21 mouse cellular contexts compared by ENCODE assay signal in genomic region chr11:60507281-60507680, GRCm38 (mm10). TPM values are rescaled to one million over a fixed set of nuclear protein-coding genes. Genes with fewer than 3 reads are reported as not detected.
DNase-seq lines count a peak whose midpoint lies in the region; ATAC-seq lines count a peak whose summit lies in the region.
"Had no signal": no experiment of that assay in that cellular context is flagged by ENCODE, and none has a peak within 500 bp of the region (broad histone marks: within the 10 kb centered on the region; RNA-seq: fewer than 3 reads in every experiment).

No protein-coding gene starts in this region.

- intact Hi-C loops in left cerebral cortex, postnatal 14 days (cut with DNase I), result no loop called here

- peak; percentile 34 for DNase-seq in cerebellum, adult 11 months
- peak; percentile 53 for DNase-seq in brain, adult 2 months (ENCODE audit: low read depth, low spot score)
- DNase-seq in cerebellum, adult 8-10 months, result peak; percentile 41
- peak; percentile 13 to 23 for DNase-seq in cerebellum, postnatal 14 days
- no peak for DNase-seq in adrenal gland, adult 8-10 months
- no peak for DNase-seq in left cerebral cortex, postnatal 14 days (ENCODE audit: low spot score in 2 of 2)
- DNase-seq: adrenal gland, postnatal 10 days; adrenal gland, postnatal 36 days; forebrain, postnatal 0 days; gastrocnemius, adult 2 months; gastrocnemius, postnatal 25 days; heart, adult 18-20 months; heart, postnatal 10 days; heart, postnatal 36 days; kidney, adult 11 months had no signal

- no peak; the same call in 1 of the 2 replicates for ATAC-seq in cerebellum, adult (ENCODE audit: insufficient number of reproducible peaks, low FRiP score, low TSS enrichment)
- no peak for ATAC-seq in monocyte, adult 5-6 weeks (replicated peaks; ENCODE audit: insufficient number of reproducible peaks, low FRiP score, low TSS enrichment, poor library complexity, severe bottlenecking)
- ATAC-seq: activated CD4-positive, CD25-positive, alpha-beta regulatory T cell, adult 4 months; forebrain, embryonic 14.5 days; forebrain, postnatal 0 days; hindbrain, embryonic 16.5 days; intestine, embryonic 15.5 days had no signal

RNA-seq across cellular contexts. Expression of gene Alkbh5, which starts 28.9 kb away (rescaled TPM):
- total RNA-seq in monocyte, adult 5-6 weeks (2017), result 26.6 to 33.2 TPM (median 29.5 TPM) in 3 replicates
- 100 to 1,000 TPM; 111 to 122 (median 113) TPM for total RNA-seq in adrenal gland, adult 8-10 months (2022)
- total RNA-seq in left cerebral cortex, postnatal 14 days (2021), result 10 to 100 TPM; 43.5 to 44.8 TPM

RNA-seq across cellular contexts. Expression of gene Myo15, which starts 38.1 kb away (rescaled TPM):
- total RNA-seq in monocyte, adult 5-6 weeks (2017), result 0.10 TPM in 2 of 3 replicates, not detected in the other
- under 1 TPM; 0.09 to 0.74 (median 0.39) TPM for total RNA-seq in adrenal gland, adult 8-10 months (2022)
- total RNA-seq in left cerebral cortex, postnatal 14 days (2021), result under 1 TPM in 1 of 2 experiments, not detected in 1; 0.04 TPM
- total RNA-seq: heart, adult 18-20 months had no signal

RNA-seq across cellular contexts. Expression of gene Drg2, which starts 52.9 kb away (rescaled TPM):
- 29.6 to 43.7 TPM (median 35.4 TPM) in 3 replicates for total RNA-seq in monocyte, adult 5-6 weeks (2017)
- total RNA-seq in adrenal gland, adult 8-10 months (2022), result 10 to 100 TPM; 59.8 to 68.9 (median 63.5) TPM
- total RNA-seq in left cerebral cortex, postnatal 14 days (2021), result 10 to 100 TPM; 73.1 to 78.4 TPM

Comparison
In these comparisons a context has a peak if more than half of its experiments do, and no peak if none do; other contexts are left out.
1. DNase-seq: peak in cerebellum, adult 11 months (single experiment), brain, adult 2 months (single experiment), cerebellum, adult 8-10 months (single experiment) and cerebellum, postnatal 14 days (2 of 2); none in adrenal gland, adult 8-10 months (single experiment) and left cerebral cortex, postnatal 14 days (0 of 2).